7 mouse cellular contexts compared by ENCODE assay signal in genomic region chr16:33687724-33688123, GRCm38 (mm10). TPM values are rescaled to one million over a fixed set of nuclear protein-coding genes. Genes with fewer than 3 reads are reported as not detected.
A peak's percentile ranks its signal among the peaks of the same experiment; 100 is the strongest.
DNase-seq lines count a peak whose midpoint lies in the region; ATAC-seq and TF ChIP-seq lines count a peak whose summit lies in the region.

No protein-coding gene starts in this region.

- ATAC-seq in midbrain, postnatal 0 days (ENCODE audit: low FRiP score): no peak
- 0 out of 2 replicates have a peak, but pooled peaks have one; percentile 9 for ATAC-seq in megakaryocyte, adult 5-6 weeks (ENCODE audit: poor library complexity, severe bottlenecking)

- peaks cover 36% of the 10 kb centered on the region for H3K36me3 ChIP-seq in midbrain, embryonic 10.5 days
- H3K36me3 ChIP-seq in midbrain, postnatal 0 days (ENCODE audit: insufficient read depth, low read length): no peaks in the 10 kb centered on the region
- H3K36me3 ChIP-seq in hindbrain, embryonic 10.5 days: peaks cover 27% of the 10 kb centered on the region

- H3K4me3 ChIP-seq in midbrain, embryonic 10.5 days: peak overlapping the region; percentile 93
- no peak overlapping the region for H3K4me3 ChIP-seq in midbrain, postnatal 0 days (ENCODE audit: low read depth, low read length)
- H3K4me3 ChIP-seq in hindbrain, embryonic 10.5 days: peak overlapping the region; percentile 71

- no peak overlapping the region for H3K4me2 ChIP-seq in midbrain, postnatal 0 days (ENCODE audit: low read depth, low read length, poor library complexity, severe bottlenecking)

- H3K9ac ChIP-seq in midbrain, postnatal 0 days (replicated peaks; ENCODE audit: low read length, poor library complexity, severe bottlenecking): no peak overlapping the region

- DNase-seq in midbrain, embryonic 10.5 days (ENCODE audit: low spot score): no peak
- DNase-seq in midbrain, postnatal 0 days (ENCODE audit: low spot score): no peak
- DNase-seq in hindbrain, embryonic 10.5 days (ENCODE audit: low spot score): no peak
- peak; percentile 50 to 61 for DNase-seq in thymus, postnatal 36 days
- DNase-seq in adrenal gland, adult (ENCODE audit: inconsistent age in 2 of 2, low spot score in 1 of 2): no peak
- DNase-seq in Muller cell, postnatal 12 days (ENCODE audit: inconsistent ontology term): no peak

- H3K27me3 ChIP-seq in midbrain, embryonic 10.5 days (ENCODE audit: low read depth, poor library complexity, severe bottlenecking): no peaks in the 10 kb centered on the region
- H3K27me3 ChIP-seq in midbrain, postnatal 0 days (ENCODE audit: insufficient read depth, low read length): no peaks in the 10 kb centered on the region
- H3K27me3 ChIP-seq in hindbrain, embryonic 10.5 days (ENCODE audit: insufficient read depth, poor library complexity, severe bottlenecking): peaks cover 5% of the 10 kb centered on the region; the same call in 1 of the 2 replicates

- H3K9me3 ChIP-seq in midbrain, embryonic 10.5 days (replicated peaks): no peaks in the 10 kb centered on the region
- no peaks in the 10 kb centered on the region for H3K9me3 ChIP-seq in midbrain, postnatal 0 days (ENCODE audit: low read length)
- H3K9me3 ChIP-seq in hindbrain, embryonic 10.5 days: no peaks in the 10 kb centered on the region

- H3K27ac ChIP-seq in midbrain, embryonic 10.5 days (replicated peaks): peak overlapping the region; percentile 97
- H3K27ac ChIP-seq in midbrain, postnatal 0 days (ENCODE audit: low read depth, low read length): no peak overlapping the region
- H3K27ac ChIP-seq in hindbrain, embryonic 10.5 days: peak overlapping the region; percentile 94

- no peak for TF ChIP-seq CTCF in midbrain, postnatal 0 days (IDR thresholded peaks at IDR 0.05)

- 82% methylated on average over 3 of the region's 3 CpGs for whole genome bisulfite sequencing in midbrain, embryonic 10.5 days
- WGBS in midbrain, postnatal 0 days: 81% methylated on average over 3 of the region's 3 CpGs
- WGBS in hindbrain, embryonic 10.5 days: 74% methylated on average over 3 of the region's 3 CpGs

- peaks cover 92% of the 10 kb centered on the region for H3K4me1 ChIP-seq in midbrain, embryonic 10.5 days
- H3K4me1 ChIP-seq in midbrain, postnatal 0 days (ENCODE audit: insufficient read depth, low read length): no peaks in the 10 kb centered on the region
- peaks cover 89% of the 10 kb centered on the region for H3K4me1 ChIP-seq in hindbrain, embryonic 10.5 days (replicated peaks)

RNA-seq across cellular contexts. Expression of gene Heg1, which starts 3.6 kb away (rescaled TPM):
- 34.3 and 45.7 TPM in 2 replicates for polyA plus RNA-seq in midbrain, embryonic 10.5 days (2016; fragmentation: Nextera tagmentation; extraction: Ambion mirVana)
- 19.5 and 22.4 TPM in 2 replicates for total RNA-seq in midbrain, postnatal 0 days (2014; rRNA removed)
- polyA plus RNA-seq in midbrain, postnatal 0 days (2015; fragmentation: Nextera tagmentation; extraction: Ambion mirVana): 6.2 and 7.2 TPM in 2 replicates
- 21.9 and 22.8 TPM in 2 replicates for polyA plus RNA-seq in hindbrain, embryonic 10.5 days (2016; fragmentation: Nextera tagmentation; extraction: Ambion mirVana)
- total RNA-seq in megakaryocyte, adult 5-6 weeks (2015): 21.0 and 21.5 TPM in 2 replicates
- 10.7 and 12.0 TPM in 2 replicates for total RNA-seq in megakaryocyte, adult 5-6 weeks (2017)

Comparison
In these comparisons a context has a peak if more than half of its experiments do, and no peak if none do; other contexts are left out.
1. DNase-seq: peak in thymus, postnatal 36 days (2 of 2); none in midbrain, embryonic 10.5 days (single experiment), midbrain, postnatal 0 days (single experiment), hindbrain, embryonic 10.5 days (single experiment), adrenal gland, adult (0 of 2) and Muller cell, postnatal 12 days (single experiment).